Mouse (Mus musculus) C2C12 (cell line): ENCODE measurements at regions not wholly inside any gene's neighbourhood (a gene's known extent, or its start where the extent isn't known, plus 50 kb on each side); places are given as distances from the start of the nearest gene placed in this dataset.

Source experiments
- CTCF ChIP-seq: IDR thresholded peaks from one replicate; pipeline ENCODE4 v1.5.1; 2011; ENCODE audit not compliant: control insufficient read depth, insufficient read depth, insufficient read length
- MAX ChIP-seq: IDR thresholded peaks from one replicate; pipeline ENCODE4 v1.6.1; 2011; ENCODE audit warnings: mild to moderate bottlenecking, control low read depth
- USF1 ChIP-seq: IDR thresholded peaks from one replicate; pipeline ENCODE4 v1.6.1; 2011; ENCODE audit warnings: low read depth, mild to moderate bottlenecking, control low read depth, moderate library complexity

- TF ChIP-seq CTCF (no peak), USF1 (no peak), MAX (no peak)
These were observed 285.1 kb upstream of the Tle3 start for GRCm38 (mm10) chr9:61087035-61087434.
